Comparison of ENCODE assay signal across 18 mouse cellular contexts in genomic region chr7:24343701-24344272, GRCm38 (mm10). TPM values are rescaled to one million over a fixed set of nuclear protein-coding genes. Genes with fewer than 3 reads are reported as not detected.
"Had no signal": no experiment of that assay in that cellular context is flagged by ENCODE, and none has a peak within 500 bp of the region (broad histone marks: within the 10 kb centered on the region; RNA-seq: fewer than 3 reads in every experiment).

No protein-coding gene starts in this region.

- H3K36me3 ChIP-seq: intestine, embryonic 15.5 days; limb, embryonic 13.5 days; midbrain, embryonic 12.5 days; neural tube, embryonic 12.5 days; stomach, embryonic 15.5 days had no signal

- H3K27ac ChIP-seq: intestine, embryonic 15.5 days; limb, embryonic 13.5 days; liver, embryonic 14.5 days; midbrain, embryonic 12.5 days; neural tube, embryonic 12.5 days; stomach, embryonic 15.5 days had no signal

- H3K9me3 ChIP-seq: intestine, embryonic 15.5 days; limb, embryonic 13.5 days; neural tube, embryonic 12.5 days; stomach, embryonic 15.5 days had no signal

- H3K4me3 ChIP-seq: intestine, embryonic 15.5 days; limb, embryonic 13.5 days; midbrain, embryonic 12.5 days; myocyte; neural tube, embryonic 12.5 days; stomach, embryonic 15.5 days had no signal

- H3K9ac ChIP-seq: intestine, embryonic 15.5 days; limb, embryonic 13.5 days; liver, embryonic 14.5 days; midbrain, embryonic 12.5 days; neural tube, embryonic 12.5 days; stomach, embryonic 15.5 days had no signal

- ATAC-seq: intestine, embryonic 15.5 days had no signal

- H3K4me2 ChIP-seq: intestine, embryonic 15.5 days; limb, embryonic 13.5 days; midbrain, embryonic 12.5 days; neural tube, embryonic 12.5 days; stomach, embryonic 15.5 days had no signal

- H3K4me1 ChIP-seq: intestine, embryonic 15.5 days; limb, embryonic 13.5 days; midbrain, embryonic 12.5 days; neural tube, embryonic 12.5 days; stomach, embryonic 15.5 days had no signal

- H3K27me3 ChIP-seq: intestine, embryonic 15.5 days; midbrain, embryonic 12.5 days; stomach, embryonic 15.5 days had no signal

- DNase-seq: kidney, adult 18-20 months; kidney, postnatal 10 days; lung, adult 18-20 months had no signal

RNA-seq across cellular contexts. Expression of gene Lypd5, which starts 5.2 kb away (rescaled TPM):
- total RNA-seq: layer of hippocampus, postnatal 36 days; left cerebral cortex, adult 8-10 months; left cerebral cortex, postnatal 36 days; liver, adult 2 months; megakaryocyte-erythroid progenitor cell, adult 5-6 weeks had no signal
- polyA plus RNA-seq: intestine, embryonic 15.5 days; kidney, embryonic 14.5 days; limb, embryonic 13.5 days; liver, adult 2 months; liver, embryonic 14.5 days; midbrain, embryonic 12.5 days; myocyte; neural tube, embryonic 12.5 days; spleen, adult 2 months had no signal

RNA-seq across cellular contexts. Expression of gene Tescl, which starts 10.1 kb away (rescaled TPM):
- total RNA-seq: layer of hippocampus, postnatal 36 days; left cerebral cortex, adult 8-10 months; left cerebral cortex, postnatal 36 days; liver, adult 2 months; megakaryocyte-erythroid progenitor cell, adult 5-6 weeks had no signal
- polyA plus RNA-seq: limb, embryonic 13.5 days; liver, adult 2 months; liver, embryonic 14.5 days; lung, embryonic 16.5 days; midbrain, embryonic 12.5 days; neural tube, embryonic 12.5 days; stomach, embryonic 15.5 days had no signal
